Mouse (Mus musculus) c-Kit-positive CD71-negative TER-119-negative erythroid progenitor cells, embryonic 14.5 days (primary cell): Measurements from ENCODE around the gene E4f1.

Source experiments
- DNase-seq: peaks from one replicate; pipeline ENCODE4 v3.0.0-alpha.2; 2013; ENCODE audit warnings: low read depth

The E4f1 gene

GRCm38 (mm10) chr17:24481027-24481815, 11.1 kb upstream of the E4f1 start:
- no peak for DNase-seq

DNA sequence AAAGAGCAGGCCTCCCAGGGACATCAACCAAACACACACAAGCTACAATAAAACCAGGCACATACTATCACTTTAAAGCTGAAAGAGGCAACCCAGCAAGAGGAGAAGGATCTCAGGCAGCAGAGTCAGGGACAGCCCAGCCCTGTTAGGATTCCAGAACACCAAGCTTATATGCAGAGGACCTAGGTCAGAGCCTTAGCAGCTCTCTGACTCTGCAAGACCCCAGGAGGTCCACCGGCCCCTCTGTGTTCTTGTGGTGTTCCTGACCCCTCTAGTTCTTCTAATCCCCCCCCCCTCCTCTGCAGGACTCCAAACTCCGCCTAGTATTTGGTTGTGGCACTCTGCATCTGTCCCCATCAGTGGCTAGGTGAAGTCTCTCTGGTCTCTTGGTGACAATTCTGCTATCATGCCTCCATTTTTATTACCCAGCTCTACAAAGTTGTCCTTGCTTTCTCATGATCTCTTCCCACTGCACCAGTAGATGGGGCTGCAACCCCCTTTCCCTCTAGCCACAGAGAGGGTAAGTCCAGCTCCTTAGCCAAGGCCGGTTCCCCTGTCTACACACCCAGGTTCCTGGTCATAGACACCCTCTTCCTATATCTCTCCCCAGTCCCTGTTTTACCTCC, 10.2 kb upstream of the E4f1 start:
- no peak for DNase-seq

DNA sequence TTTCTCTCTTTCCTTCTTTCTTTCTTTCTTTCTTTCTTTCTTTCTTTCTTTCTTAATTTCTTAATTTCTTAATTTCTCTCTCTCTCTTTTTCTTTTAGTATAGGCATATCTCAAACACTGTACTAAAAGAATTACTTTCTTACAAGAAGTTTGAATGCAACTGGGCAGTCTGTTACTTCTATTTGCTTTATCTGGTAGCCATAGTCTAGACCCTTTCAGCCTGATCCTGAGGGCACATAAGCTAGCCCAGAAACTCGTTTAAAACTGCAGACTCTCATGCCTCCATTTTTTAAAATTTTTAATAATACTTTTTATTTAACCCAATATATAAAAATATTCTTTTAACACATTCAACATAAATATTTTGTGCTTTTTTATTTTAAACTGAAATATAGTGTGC, 9.3 kb upstream of the E4f1 start:
- no peak for DNase-seq

GRCm38 (mm10) chr17:24478663-24479380, 8.7 kb upstream of the E4f1 start, which contains the start of gene Mlst8:
TSS of gene Mlst8 (minus strand) at chr17:24479078.
- peak; percentile 93 for DNase-seq

DNA sequence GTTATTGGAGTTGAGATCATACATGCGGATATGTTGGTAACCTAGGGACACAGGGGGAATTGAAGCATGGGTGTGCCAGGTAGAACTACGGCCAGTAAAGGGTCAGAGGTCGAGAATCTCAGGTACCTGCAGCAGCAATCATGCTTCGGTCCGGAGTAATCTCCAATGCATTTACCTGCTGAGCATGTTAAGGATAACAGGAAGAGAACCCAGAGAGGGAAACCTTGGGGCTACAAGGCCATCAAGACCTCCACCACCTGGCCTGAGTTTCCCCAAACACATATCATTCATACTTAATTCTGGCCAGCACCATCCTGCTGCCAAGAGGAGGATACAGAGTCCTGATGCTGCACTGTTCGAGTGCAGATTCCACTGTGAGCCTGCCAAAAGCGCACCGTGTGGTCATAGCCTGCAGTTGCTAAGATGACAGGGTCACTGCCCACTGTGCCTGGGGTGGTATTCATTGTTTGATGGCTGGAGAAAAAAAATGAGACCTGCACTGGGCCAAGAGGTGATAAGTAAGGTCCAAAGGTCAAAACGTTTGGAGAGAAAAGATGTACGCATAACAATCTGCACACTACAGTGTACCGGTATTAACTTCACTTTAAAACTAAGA, 8.0 kb upstream of the E4f1 start:
- DNase-seq, result no peak

- DNase-seq, result no peak
Observed at GRCm38 (mm10) chr17:24477053-24477984, 7.2 kb upstream of the E4f1 start.

DNA sequence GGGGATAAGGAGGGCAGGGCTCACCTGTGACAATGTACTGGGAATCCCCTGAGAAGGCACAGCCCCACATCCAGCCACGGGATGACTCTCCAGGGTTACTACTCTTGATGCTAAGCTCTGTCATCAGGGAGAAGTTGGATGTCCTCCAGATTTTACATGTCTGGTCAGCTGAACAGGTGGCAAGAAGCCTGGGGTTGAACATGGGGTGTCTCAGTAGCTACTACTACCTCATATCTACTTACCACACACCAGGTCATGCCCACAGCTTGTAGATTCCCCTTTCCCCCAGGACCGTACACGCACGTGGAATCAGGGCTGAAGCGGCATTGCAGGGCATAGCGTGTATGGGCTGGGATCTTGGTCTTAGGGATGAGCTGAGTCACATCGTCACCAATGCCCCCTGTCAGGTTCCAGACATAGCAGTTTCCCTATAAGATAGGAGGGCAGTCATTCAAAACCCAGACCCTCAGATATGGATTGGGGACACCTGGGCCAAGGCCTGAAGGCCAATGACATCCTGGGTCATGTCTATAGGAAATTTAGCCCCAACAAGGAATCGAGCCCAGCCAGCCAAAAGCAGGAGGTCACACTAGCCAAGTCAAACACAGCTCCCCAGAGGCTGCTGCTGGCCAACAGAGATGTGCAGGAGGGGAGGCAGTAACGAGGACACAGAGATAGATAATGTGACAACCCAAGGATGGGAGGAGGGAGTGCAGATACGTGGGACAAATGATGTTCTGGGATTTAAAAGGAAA, 6.1 kb upstream of the E4f1 start:
- DNase-seq, result no peak

- no peak for DNase-seq
Observed at GRCm38 (mm10) chr17:24475586-24475985, 5.5 kb upstream of the E4f1 start.

GRCm38 (mm10) chr17:24474557-24474956, 4.4 kb upstream of the E4f1 start:
- no peak for DNase-seq

DNA sequence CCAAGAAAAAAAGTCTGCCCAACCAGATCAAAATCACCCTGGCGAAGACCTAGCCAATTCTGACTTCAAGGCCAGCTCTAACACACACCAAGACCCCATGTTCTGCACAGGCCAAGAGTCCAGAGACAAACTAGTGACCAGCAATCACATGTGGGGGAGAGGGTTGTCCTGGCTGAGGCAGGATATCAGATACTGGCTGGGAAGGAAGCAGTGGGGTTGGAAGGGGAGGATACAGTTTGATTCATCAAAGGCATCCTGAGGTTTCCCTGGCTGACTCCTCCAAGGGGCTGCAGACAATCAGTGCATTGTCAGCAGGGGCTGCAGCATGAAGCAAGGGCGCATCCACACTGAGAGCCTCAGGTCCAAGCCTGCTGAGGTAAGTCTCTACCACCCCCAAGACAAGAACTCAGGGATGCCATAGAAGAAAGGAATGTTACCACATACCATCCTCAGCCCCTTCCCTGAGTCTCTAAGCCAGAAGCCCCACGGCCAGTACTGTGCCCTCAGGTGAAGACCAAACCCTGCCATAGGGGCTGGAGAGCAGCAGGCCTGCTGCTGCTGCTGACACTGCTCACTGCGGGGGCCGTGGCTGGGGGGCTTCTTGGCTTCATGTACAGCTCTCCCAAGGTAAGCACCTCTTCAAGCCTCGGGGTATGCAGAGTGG, 3.6 kb upstream of the E4f1 start, which contains the start of gene Bricd5:
Bricd5 (plus strand) TSS at position 273 of the 664 bp plus-strand sequence.
- DNase-seq, result no peak

- DNase-seq, result no peak
Observed at GRCm38 (mm10) chr17:24472512-24472911, 2.4 kb upstream of the E4f1 start.

DNA sequence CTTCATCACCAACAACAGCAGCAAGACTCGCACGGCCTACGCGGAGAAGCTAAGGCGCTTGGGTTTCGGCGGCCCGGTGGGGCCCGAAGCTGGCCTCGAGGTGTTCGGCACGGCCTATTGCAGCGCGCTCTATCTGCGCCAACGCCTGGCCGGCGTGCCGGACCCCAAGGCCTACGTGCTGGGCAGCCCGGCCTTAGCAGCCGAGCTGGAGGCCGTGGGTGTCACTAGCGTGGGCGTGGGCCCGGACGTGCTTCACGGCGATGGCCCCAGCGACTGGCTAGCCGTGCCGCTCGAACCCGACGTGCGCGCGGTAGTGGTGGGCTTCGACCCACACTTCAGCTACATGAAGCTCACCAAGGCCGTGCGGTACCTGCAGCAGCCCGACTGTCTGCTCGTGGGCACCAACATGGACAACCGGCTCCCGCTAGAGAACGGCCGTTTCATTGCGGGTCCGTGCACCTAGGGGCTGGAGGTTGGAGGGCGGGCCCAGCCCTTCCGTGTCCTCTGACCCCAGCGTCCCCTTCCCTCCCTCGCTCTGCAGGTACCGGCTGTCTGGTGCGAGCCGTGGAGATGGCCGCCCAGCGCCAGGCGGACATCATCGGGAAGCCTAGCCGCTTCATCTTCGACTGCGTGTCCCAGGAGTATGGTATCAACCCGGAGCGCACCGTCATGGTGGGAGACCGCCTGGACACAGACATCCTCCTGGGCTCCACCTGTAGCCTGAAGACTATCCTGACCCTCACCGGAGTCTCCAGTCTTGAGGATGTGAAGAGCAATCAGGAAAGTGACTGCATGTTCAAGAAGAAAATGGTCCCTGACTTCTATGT, 801 bp upstream of the E4f1 start:
- DNase-seq, result no peak

DNA sequence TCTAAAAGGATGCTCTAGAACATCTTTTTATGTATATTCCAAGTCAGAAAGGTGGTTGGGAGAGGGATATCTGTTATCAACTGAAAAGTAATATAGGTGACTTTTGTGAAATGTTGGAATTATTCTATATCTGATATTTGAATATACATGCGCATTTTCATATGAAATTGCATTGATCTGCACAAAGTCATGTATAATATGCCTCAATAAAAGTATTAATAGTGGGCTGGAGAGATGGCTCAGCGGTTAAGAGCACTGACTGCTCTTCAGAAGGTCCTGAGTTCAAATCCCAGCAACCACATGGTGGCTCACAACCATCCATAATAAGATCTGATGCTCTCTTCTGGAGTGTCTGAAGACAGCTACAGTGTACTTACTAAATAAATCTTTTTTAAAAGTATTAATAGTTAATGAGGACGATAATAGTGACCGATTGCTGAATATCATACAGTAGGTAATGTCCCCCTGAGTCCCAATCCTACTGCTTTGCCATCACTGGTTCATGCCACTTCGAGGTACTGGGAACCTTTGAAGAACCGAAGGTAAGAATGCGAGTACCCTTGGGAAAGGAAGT, 690 bp downstream of the E4f1 start:
- no peak for DNase-seq

- DNase-seq, result no peak
Observed at GRCm38 (mm10) chr17:24468636-24469246, 1.4 kb downstream of the E4f1 start.

DNA sequence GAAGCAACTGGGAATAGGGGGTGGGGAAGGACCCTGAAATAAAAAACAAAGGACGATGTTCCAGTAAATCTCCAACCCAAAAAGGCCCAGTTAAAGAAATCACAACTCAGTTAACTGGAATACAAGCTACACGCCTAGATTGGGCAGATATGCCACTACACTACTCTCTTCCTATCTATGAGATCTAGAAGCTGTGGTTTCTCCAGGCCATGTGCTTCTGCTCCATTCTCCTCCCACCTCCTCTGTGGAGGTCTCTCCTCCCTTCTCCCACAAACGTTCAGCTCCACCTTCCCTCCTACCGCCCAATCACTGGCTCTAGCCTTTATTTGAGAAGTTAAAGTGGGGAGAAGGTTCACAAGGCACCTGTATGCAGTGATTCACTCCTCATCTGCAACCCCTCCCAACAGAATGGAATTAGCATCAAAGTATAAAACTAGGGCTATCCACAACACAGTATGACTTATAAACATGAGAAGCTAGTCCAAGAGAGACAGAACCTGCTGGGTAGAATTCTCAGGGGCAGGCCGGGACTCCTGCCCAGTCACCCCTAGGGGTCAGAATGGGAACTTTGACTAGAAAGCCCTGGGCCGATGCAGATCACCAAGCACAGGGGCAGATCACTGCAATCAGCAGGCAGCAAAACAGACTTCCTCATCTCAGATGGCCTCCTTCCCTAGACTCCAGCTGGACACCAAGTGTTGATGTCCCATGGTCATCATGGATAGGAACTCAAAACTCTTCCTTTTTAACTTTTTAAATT, 6.6 kb downstream of the E4f1 start:
- DNase-seq, result peak; percentile 60

- no peak for DNase-seq
Observed at GRCm38 (mm10) chr17:24462932-24463331, 7.2 kb downstream of the E4f1 start.

DNA sequence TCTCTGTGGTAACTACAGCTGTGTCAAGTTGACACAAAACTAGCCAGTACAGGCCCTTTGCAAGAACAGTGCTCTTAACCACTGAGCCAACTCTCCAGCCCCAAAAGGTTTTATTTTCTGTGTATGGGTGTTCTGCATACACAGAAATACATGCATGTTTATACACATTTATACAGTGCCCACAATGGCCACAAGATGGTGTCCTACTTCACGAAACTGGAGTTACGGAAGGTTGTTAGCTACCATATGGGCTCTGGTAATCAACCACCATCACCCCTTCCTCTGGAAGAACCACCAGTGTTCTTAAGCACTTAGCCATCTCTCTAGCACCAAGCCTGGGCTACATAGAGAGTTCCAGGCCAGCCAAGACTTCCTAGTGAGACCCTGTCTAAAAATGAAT, 8.5 kb downstream of the E4f1 start:
- peak; percentile 69 for DNase-seq
